Mouse (Mus musculus) embryonic facial prominence, embryonic 11.5 days (tissue): Measurements from ENCODE around the gene Gm42906. TPM values are rescaled to one million over a fixed set of nuclear protein-coding genes. Genes with fewer than 3 reads are reported as not detected.

ENCODE experiments used
- ATAC-seq: fragments of 200-750 bp; cut with Nextera tagmentation; replicated peaks from 2 replicates; pipeline ENCODE4 v1.8.0; 2017; ENCODE audit warnings: low read depth; ENCODE audit not compliant: insufficient number of reproducible peaks, low FRiP score, low TSS enrichment
- DNase-seq: peaks from one replicate; pipeline ENCODE4 v3.0.0-alpha.2; 2015; ENCODE audit warnings: low spot score
- H3K27ac ChIP-seq: fragments of 300-500 bp; sonication (generic); replicated peaks from 2 replicates; pipeline ENCODE4 v1.5.1; 2014; ENCODE audit warnings: mild to moderate bottlenecking, low read depth, low read length, control low read depth
- H3K27me3 ChIP-seq: fragments of 300-500 bp; sonication (generic); 2 replicates; pipeline ENCODE4 v1.6.1; 2014; ENCODE audit warnings: mild to moderate bottlenecking, low read length, moderate library complexity, mixed read lengths; ENCODE audit not compliant: control insufficient read depth, insufficient read depth
- H3K36me3 ChIP-seq: fragments of 300-500 bp; sonication (generic); replicated peaks from 2 replicates; pipeline ENCODE4 v1.6.1; 2014; ENCODE audit warnings: low read depth, mild to moderate bottlenecking, low read length, moderate library complexity, mixed read lengths; ENCODE audit not compliant: control insufficient read depth, insufficient read depth
- H3K4me1 ChIP-seq: fragments of 300-500 bp; sonication (generic); 2 replicates; pipeline ENCODE4 v1.6.1; 2014; ENCODE audit warnings: low read length, mixed read lengths; ENCODE audit not compliant: control insufficient read depth, insufficient read depth
- H3K4me2 ChIP-seq: fragments of 300-500 bp; sonication (generic); 2 replicates; pipeline ENCODE4 v1.6.1; 2014; ENCODE audit warnings: low read depth, mild to moderate bottlenecking, control low read depth, low read length, moderate library complexity
- H3K4me3 ChIP-seq: fragments of 300-500 bp; sonication (generic); 2 replicates; pipeline ENCODE4 v1.5.1; 2014; ENCODE audit warnings: low read depth, low read length, control low read depth
- H3K9ac ChIP-seq: fragments of 300-500 bp; sonication (generic); replicated peaks from 2 replicates; pipeline ENCODE4 v1.6.1; 2014; ENCODE audit warnings: mild to moderate bottlenecking, control low read depth, low read length
- H3K9me3 ChIP-seq: fragments of 300-500 bp; sonication (generic); replicated peaks from 2 replicates; pipeline ENCODE4 v1.6.1; 2016; ENCODE audit warnings: mild to moderate bottlenecking, low read length, inconsistent platforms, mixed read lengths; ENCODE audit not compliant: control insufficient read depth
- WGBS: fragments of 180-500 bp; shearing (Covaris S2); extraction: QIAGEN DNeasy Blood & Tissue Kit; methylation state at CpG from one replicate; pipeline ENCODE4 v1.1.7; 2014; 5-methylcytosine and 5-hydroxymethylcytosine counted together
- polyA plus RNA-seq: library from polyadenylated mRNA; unstranded; fragments of >200 nt; fragmentation: Nextera tagmentation; extraction: Ambion mirVana; gene quantifications from 2 replicates; pipeline ENCODE4 v1.2.1, GENCODE M21; 2014

The Gm42906 gene
- polyA plus RNA-seq, 1 experiment from 2014 or later = not detected

GRCm38 (mm10) chr5:151315804-151316597 is 112.0 kb downstream of the Gm42906 start:
- Histone ChIP-seq H3K4me2 (no peak overlapping the region), H3K9me3 (no peaks in the 10 kb centered on the region), H3K27me3 (no peaks in the 10 kb centered on the region), H3K4me3 (no peak overlapping the region), H3K36me3 (no peaks in the 10 kb centered on the region), H3K4me1 (no peaks in the 10 kb centered on the region), H3K9ac (no peak overlapping the region), H3K27ac (no peak overlapping the region)
- ATAC-seq (no peak), DNase-seq (peak; percentile 18)
- 79% methylated on average over 10 of the region's 10 CpGs for WGBS

- no peak overlapping the region for H3K9ac ChIP-seq
- no peak overlapping the region for H3K4me3 ChIP-seq
- DNase-seq = no peak
- no peaks in the 10 kb centered on the region for H3K36me3 ChIP-seq
- H3K9me3 ChIP-seq = no peaks in the 10 kb centered on the region; the same call in 1 of the 2 replicates
- no peak overlapping the region for H3K4me2 ChIP-seq
- H3K27ac ChIP-seq = no peak overlapping the region
- no peaks in the 10 kb centered on the region for H3K27me3 ChIP-seq
- no peaks in the 10 kb centered on the region for H3K4me1 ChIP-seq
- ATAC-seq = no peak
- WGBS = 80% methylated on average over 2 of the region's 2 CpGs
These were observed 127.7 kb downstream of the Gm42906 start for GRCm38 (mm10) chr5:151300286-151300685.

- no peaks in the 10 kb centered on the region for H3K4me1 ChIP-seq
- ATAC-seq (no peak), DNase-seq (no peak)
- H3K9me3 ChIP-seq = no peaks in the 10 kb centered on the region; the same call in 1 of the 2 replicates
- H3K36me3 ChIP-seq = no peaks in the 10 kb centered on the region
- no peak overlapping the region for H3K9ac ChIP-seq
- whole genome bisulfite sequencing = 97% methylated on average over 7 of the region's 7 CpGs
- no peaks in the 10 kb centered on the region for H3K27me3 ChIP-seq
- no peak overlapping the region for H3K27ac ChIP-seq
- no peak overlapping the region for H3K4me2 ChIP-seq
- no peak overlapping the region for H3K4me3 ChIP-seq
These were observed 128.4 kb downstream of the Gm42906 start for GRCm38 (mm10) chr5:151299576-151299975.

- Histone ChIP-seq H3K27ac (no peak overlapping the region), H3K4me2 (no peak overlapping the region), H3K4me1 (no peaks in the 10 kb centered on the region), H3K4me3 (no peak overlapping the region), H3K27me3 (no peaks in the 10 kb centered on the region), H3K9ac (no peak overlapping the region), H3K9me3 (no peaks in the 10 kb centered on the region; the same call in 1 of the 2 replicates), H3K36me3 (no peaks in the 10 kb centered on the region)
- 64% methylated on average over 4 of the region's 4 CpGs for WGBS
- DNase-seq (no peak), ATAC-seq (no peak)
These were observed 129.6 kb downstream of the Gm42906 start for GRCm38 (mm10) chr5:151298371-151298770.

GRCm38 (mm10) chr5:151296244-151296643 is 131.7 kb downstream of the Gm42906 start:
- H3K9ac ChIP-seq = no peak overlapping the region
- H3K4me3 ChIP-seq = no peak overlapping the region
- no peaks in the 10 kb centered on the region; the same call in 1 of the 2 replicates for H3K9me3 ChIP-seq
- H3K4me1 ChIP-seq = no peaks in the 10 kb centered on the region
- no peaks in the 10 kb centered on the region for H3K27me3 ChIP-seq
- H3K36me3 ChIP-seq = no peaks in the 10 kb centered on the region
- no peak for DNase-seq
- 80% methylated on average over 4 of the region's 4 CpGs for WGBS
- no peak for ATAC-seq
- H3K4me2 ChIP-seq = no peak overlapping the region
- H3K27ac ChIP-seq = no peak overlapping the region

GRCm38 (mm10) chr5:151293591-151293990 is 134.4 kb downstream of the Gm42906 start:
- no peak for DNase-seq
- H3K27ac ChIP-seq = no peak overlapping the region
- H3K9ac ChIP-seq = no peak overlapping the region
- H3K36me3 ChIP-seq = no peaks in the 10 kb centered on the region
- no peaks in the 10 kb centered on the region for H3K9me3 ChIP-seq
- no peak overlapping the region for H3K4me3 ChIP-seq
- H3K4me2 ChIP-seq = no peak overlapping the region
- no peaks in the 10 kb centered on the region for H3K4me1 ChIP-seq
- no peak for ATAC-seq
- no peaks in the 10 kb centered on the region for H3K27me3 ChIP-seq
- 89% methylated on average over 4 of the region's 4 CpGs for WGBS

GRCm38 (mm10) chr5:151292310-151292709 is 135.7 kb downstream of the Gm42906 start:
- 11% methylated on average over 1 of the region's 1 CpGs for WGBS
- H3K9me3 ChIP-seq = no peaks in the 10 kb centered on the region

GRCm38 (mm10) chr5:151286331-151286730 is 141.6 kb downstream of the Gm42906 start:
- H3K27ac ChIP-seq = no peak overlapping the region
- no peak overlapping the region for H3K4me2 ChIP-seq
- H3K9me3 ChIP-seq = no peaks in the 10 kb centered on the region
- no peaks in the 10 kb centered on the region for H3K36me3 ChIP-seq
- no peak overlapping the region for H3K4me3 ChIP-seq
- DNase-seq (no peak), ATAC-seq (no peak)
- no peaks in the 10 kb centered on the region for H3K27me3 ChIP-seq
- H3K9ac ChIP-seq = no peak overlapping the region
- H3K4me1 ChIP-seq = no peaks in the 10 kb centered on the region
- WGBS = 63% methylated on average over 1 of the region's 1 CpGs

More at GRCm38 (mm10) chr5:151292310-151292709, 135.7 kb downstream of the Gm42906 start:
- Histone ChIP-seq H3K4me1 (no peaks in the 10 kb centered on the region), H3K9ac (no peak overlapping the region), H3K36me3 (no peaks in the 10 kb centered on the region), H3K27me3 (no peaks in the 10 kb centered on the region), H3K27ac (no peak overlapping the region), H3K4me2 (no peak overlapping the region), H3K4me3 (no peak overlapping the region)
- no peak for ATAC-seq
- peak; percentile 29 for DNase-seq
